Mouse (Mus musculus): Measurements from ENCODE around the gene Kcnq1.
A peak's percentile ranks its signal among the peaks of the same experiment; 100 is the strongest.

The Kcnq1 gene

GRCm38 (mm10) chr7:143181311-143181710 lies 75.1 kb downstream of the Kcnq1 start:
- DNase-seq (ENCODE audit: low read depth, low spot score), result no peak

- no peak for DNase-seq (ENCODE audit: low read depth, low spot score)
Measured at GRCm38 (mm10) chr7:143185506-143185905, 79.3 kb downstream of the Kcnq1 start.

GRCm38 (mm10) chr7:143186378-143186777 lies 80.2 kb downstream of the Kcnq1 start:
- no peak for DNase-seq (ENCODE audit: low read depth, low spot score)

GRCm38 (mm10) chr7:143187181-143187580 lies 81.0 kb downstream of the Kcnq1 start:
- no peak for DNase-seq (ENCODE audit: low read depth, low spot score)

GRCm38 (mm10) chr7:143188589-143188988 lies 82.4 kb downstream of the Kcnq1 start:
- DNase-seq (ENCODE audit: low read depth, low spot score), result no peak

- DNase-seq (ENCODE audit: low read depth, low spot score), result no peak
Measured at GRCm38 (mm10) chr7:143189965-143190722, 84.0 kb downstream of the Kcnq1 start.

GRCm38 (mm10) chr7:143190911-143191310 lies 84.7 kb downstream of the Kcnq1 start:
- no peak for DNase-seq (ENCODE audit: low read depth, low spot score)

GRCm38 (mm10) chr7:143192392-143192791 lies 86.2 kb downstream of the Kcnq1 start:
- no peak for DNase-seq (ENCODE audit: low read depth, low spot score)

- no peak for DNase-seq (ENCODE audit: low read depth, low spot score)
Measured at GRCm38 (mm10) chr7:143194064-143194463, 87.9 kb downstream of the Kcnq1 start.

GRCm38 (mm10) chr7:143197951-143198440 lies 91.8 kb downstream of the Kcnq1 start:
- DNase-seq (ENCODE audit: low read depth, low spot score), result peak; percentile 8

- DNase-seq (ENCODE audit: low read depth, low spot score), result no peak
Measured at GRCm38 (mm10) chr7:143198443-143198842, 92.3 kb downstream of the Kcnq1 start.

GRCm38 (mm10) chr7:143201255-143201654 lies 95.1 kb downstream of the Kcnq1 start:
- no peak for DNase-seq (ENCODE audit: low read depth, low spot score)

- DNase-seq (ENCODE audit: low read depth, low spot score), result no peak
Measured at GRCm38 (mm10) chr7:143203897-143204296, 97.7 kb downstream of the Kcnq1 start.

GRCm38 (mm10) chr7:143207044-143207443 lies 100.9 kb downstream of the Kcnq1 start:
- DNase-seq (ENCODE audit: low read depth, low spot score), result no peak

- DNase-seq (ENCODE audit: low read depth, low spot score), result no peak
Measured at GRCm38 (mm10) chr7:143210796-143211195, 104.6 kb downstream of the Kcnq1 start.

GRCm38 (mm10) chr7:143251206-143251605 lies 145.0 kb downstream of the Kcnq1 start:
- DNase-seq (ENCODE audit: low read depth, low spot score), result no peak

- peak; percentile 23 for DNase-seq (ENCODE audit: low read depth, low spot score)
Measured at GRCm38 (mm10) chr7:143253126-143253871, 147.1 kb downstream of the Kcnq1 start.

GRCm38 (mm10) chr7:143254901-143255300 lies 148.7 kb downstream of the Kcnq1 start:
- no peak for DNase-seq (ENCODE audit: low read depth, low spot score)

GRCm38 (mm10) chr7:143261246-143261645 lies 155.1 kb downstream of the Kcnq1 start:
- no peak for DNase-seq (ENCODE audit: low read depth, low spot score)

GRCm38 (mm10) chr7:143263557-143263956 lies 157.4 kb downstream of the Kcnq1 start:
- DNase-seq (ENCODE audit: low read depth, low spot score), result peak; percentile 17

- DNase-seq (ENCODE audit: low read depth, low spot score), result no peak
Measured at GRCm38 (mm10) chr7:143263966-143264365, 157.8 kb downstream of the Kcnq1 start.

GRCm38 (mm10) chr7:143265386-143265785 lies 159.2 kb downstream of the Kcnq1 start:
- no peak for DNase-seq (ENCODE audit: low read depth, low spot score)
